Mouse (Mus musculus) midbrain, embryonic 16.5 days (tissue): ENCODE data around the gene Olfr789. TPM values are rescaled to one million over a fixed set of nuclear protein-coding genes. Genes with fewer than 3 reads are reported as not detected.

Experiments
- ATAC-seq: fragments of 200-750 bp; cut with Nextera tagmentation; 2 replicates; pipeline ENCODE4 v1.8.0; 2017; ENCODE audit warnings: moderate TSS enrichment
- H3K27ac ChIP-seq: fragments of 300-500 bp; sonication (generic); 2 replicates; pipeline ENCODE4 v1.5.1; 2014; ENCODE audit warnings: mild to moderate bottlenecking, low read length, mixed read lengths
- H3K27me3 ChIP-seq: fragments of 300-500 bp; sonication (generic); 2 replicates; pipeline ENCODE4 v1.6.1; 2014; ENCODE audit warnings: low read depth, low read length, mixed read lengths; ENCODE audit not compliant: control insufficient read depth, insufficient read depth
- H3K36me3 ChIP-seq: fragments of 300-500 bp; sonication (generic); 2 replicates; pipeline ENCODE4 v1.6.1; 2014; ENCODE audit warnings: mild to moderate bottlenecking, low read length, moderate library complexity, mixed read lengths; ENCODE audit not compliant: control insufficient read depth, insufficient read depth
- H3K4me1 ChIP-seq: fragments of 300-500 bp; sonication (generic); 2 replicates; pipeline ENCODE4 v1.6.1; 2014; ENCODE audit warnings: mild to moderate bottlenecking, low read length, mixed read lengths; ENCODE audit not compliant: control insufficient read depth, insufficient read depth
- H3K4me2 ChIP-seq: fragments of 300-500 bp; sonication (generic); 2 replicates; pipeline ENCODE4 v1.6.1; 2014; ENCODE audit warnings: mild to moderate bottlenecking, low read length, mixed read lengths
- H3K4me3 ChIP-seq: fragments of 300-500 bp; sonication (generic); 2 replicates; pipeline ENCODE4 v1.5.1; 2014; ENCODE audit warnings: low read depth, mild to moderate bottlenecking, low read length, moderate library complexity, mixed read lengths
- H3K9ac ChIP-seq: fragments of 300-500 bp; sonication (generic); 2 replicates; pipeline ENCODE4 v1.6.1; 2014; ENCODE audit warnings: low read depth, low read length, mixed read lengths
- H3K9me3 ChIP-seq: fragments of 300-500 bp; sonication (generic); replicated peaks from 2 replicates; pipeline ENCODE4 v1.6.1; 2014; ENCODE audit warnings: mild to moderate bottlenecking, low read length, mixed read lengths; ENCODE audit not compliant: control insufficient read depth, poor library complexity, severe bottlenecking
- WGBS: fragments of 180-500 bp; shearing (Covaris S2); extraction: QIAGEN DNeasy Blood & Tissue Kit; methylation state at CpG from one replicate; pipeline ENCODE4 v1.1.7; 2014; 5-methylcytosine and 5-hydroxymethylcytosine counted together
- polyA plus RNA-seq: library from polyadenylated mRNA; unstranded; fragments of >200 nt; fragmentation: Nextera tagmentation; extraction: Ambion mirVana; gene quantifications from 2 replicates; pipeline ENCODE4 v1.2.1, GENCODE M21; 2015

Olfr789 gene
- polyA plus RNA-seq = not detected in 2 replicates

GRCm38 (mm10) chr10:129484452-129484851 lies at the start of gene Olfr789:
Olfr789 (plus strand) TSS chr10:129484752.
- no peak within 1 kb of the TSS for H3K4me3 ChIP-seq
- no peaks in the 10 kb centered on the region for H3K4me1 ChIP-seq
- 66% methylated on average over 2 of the region's 2 CpGs for WGBS
- H3K36me3 ChIP-seq = no peaks in the 10 kb centered on the region
- 0 out of 2 replicates have a peak, but pooled peaks cover 3% of the 10 kb centered on the region for H3K9me3 ChIP-seq
- H3K27ac ChIP-seq = no peak within 1 kb of the TSS
- H3K4me2 ChIP-seq = no peak within 1 kb of the TSS
- no peaks in the 10 kb centered on the region for H3K27me3 ChIP-seq
- ATAC-seq = no peak
- no peak within 1 kb of the TSS for H3K9ac ChIP-seq

- Histone ChIP-seq H3K4me1 (no peaks in the 10 kb centered on the region), H3K27ac (no peak within 1 kb of the TSS), H3K9me3 (no peaks in the 10 kb centered on the region), H3K4me3 (no peak within 1 kb of the TSS), H3K9ac (no peak within 1 kb of the TSS), H3K27me3 (no peaks in the 10 kb centered on the region), H3K36me3 (no peaks in the 10 kb centered on the region), H3K4me2 (no peak within 1 kb of the TSS)
- no peak for ATAC-seq
- 81% methylated on average over 3 of the region's 3 CpGs for WGBS
These were observed 23.0 kb upstream of the Olfr789 start, which contains the start of gene Olfr787 for GRCm38 (mm10) chr10:129461562-129461961. Olfr787 (plus strand) TSS chr10:129461862.

GRCm38 (mm10) chr10:129470698-129471097 lies 13.9 kb upstream of the Olfr789 start, which contains the start of gene Olfr788:
Olfr788 (plus strand) TSS chr10:129470998.
- H3K9ac ChIP-seq = no peak within 1 kb of the TSS
- no peak within 1 kb of the TSS for H3K4me3 ChIP-seq
- no peaks in the 10 kb centered on the region for H3K4me1 ChIP-seq
- H3K9me3 ChIP-seq = no peaks in the 10 kb centered on the region
- ATAC-seq = no peak
- H3K4me2 ChIP-seq = no peak within 1 kb of the TSS
- H3K36me3 ChIP-seq = no peaks in the 10 kb centered on the region
- no peak within 1 kb of the TSS for H3K27ac ChIP-seq
- no peaks in the 10 kb centered on the region for H3K27me3 ChIP-seq

- Histone ChIP-seq H3K4me3 (no peak overlapping the region), H3K9ac (no peak overlapping the region), H3K4me2 (no peak overlapping the region), H3K9me3 (no peaks in the 10 kb centered on the region), H3K36me3 (no peaks in the 10 kb centered on the region), H3K27ac (no peak overlapping the region), H3K4me1 (no peaks in the 10 kb centered on the region), H3K27me3 (no peaks in the 10 kb centered on the region)
- 26% methylated on average over 2 of the region's 2 CpGs for whole genome bisulfite sequencing
- ATAC-seq = no peak
These were observed 11.3 kb upstream of the Olfr789 start for GRCm38 (mm10) chr10:129473256-129473655.

GRCm38 (mm10) chr10:129473723-129474122 lies 10.8 kb upstream of the Olfr789 start:
- H3K36me3 ChIP-seq = no peaks in the 10 kb centered on the region
- H3K9me3 ChIP-seq = no peaks in the 10 kb centered on the region
- H3K4me1 ChIP-seq = no peaks in the 10 kb centered on the region

GRCm38 (mm10) chr10:129490101-129490500 lies 5.5 kb downstream of the Olfr789 start:
- no peaks in the 10 kb centered on the region for H3K4me1 ChIP-seq
- H3K36me3 ChIP-seq = no peaks in the 10 kb centered on the region
- no peak for ATAC-seq
- no peaks in the 10 kb centered on the region for H3K27me3 ChIP-seq
- H3K9me3 ChIP-seq = no peaks in the 10 kb centered on the region
- no peak overlapping the region for H3K27ac ChIP-seq
- no peak overlapping the region for H3K4me2 ChIP-seq
- 81% methylated on average over 2 of the region's 2 CpGs for WGBS
- H3K4me3 ChIP-seq = no peak overlapping the region
- no peak overlapping the region for H3K9ac ChIP-seq

More at GRCm38 (mm10) chr10:129473723-129474122, 10.8 kb upstream of the Olfr789 start:
- no peaks in the 10 kb centered on the region for H3K27me3 ChIP-seq
- no peak overlapping the region for H3K4me2 ChIP-seq
- no peak overlapping the region for H3K4me3 ChIP-seq
- no peak overlapping the region for H3K9ac ChIP-seq
- H3K27ac ChIP-seq = no peak overlapping the region
- ATAC-seq = no peak

- Histone ChIP-seq H3K4me3 (no peak within 1 kb of the TSS), H3K9me3 (no peaks in the 10 kb centered on the region), H3K27me3 (no peaks in the 10 kb centered on the region), H3K36me3 (no peaks in the 10 kb centered on the region), H3K9ac (no peak within 1 kb of the TSS), H3K4me2 (no peak within 1 kb of the TSS), H3K27ac (no peak within 1 kb of the TSS), H3K4me1 (no peaks in the 10 kb centered on the region)
- ATAC-seq = no peak
These were observed 13.6 kb downstream of the Olfr789 start, which contains the start of gene Olfr790 for GRCm38 (mm10) chr10:129498192-129498591. Olfr790 (plus strand) TSS chr10:129498492.

GRCm38 (mm10) chr10:129521492-129521891 lies 36.9 kb downstream of the Olfr789 start, which contains the start of gene Olfr791:
Olfr791 (plus strand) TSS chr10:129521792.
- Histone ChIP-seq H3K4me1 (no peaks in the 10 kb centered on the region), H3K27me3 (no peaks in the 10 kb centered on the region), H3K4me3 (no peak within 1 kb of the TSS), H3K9me3 (no peaks in the 10 kb centered on the region), H3K27ac (no peak within 1 kb of the TSS), H3K9ac (no peak within 1 kb of the TSS), H3K4me2 (no peak within 1 kb of the TSS), H3K36me3 (no peaks in the 10 kb centered on the region)
- no peak for ATAC-seq
- 76% methylated on average over 3 of the region's 3 CpGs for WGBS

- H3K4me3 ChIP-seq = no peak within 1 kb of the TSS
- WGBS = 65% methylated on average over 1 of the region's 1 CpGs
- H3K36me3 ChIP-seq = no peaks in the 10 kb centered on the region
- no peaks in the 10 kb centered on the region for H3K4me1 ChIP-seq
- H3K9me3 ChIP-seq = peaks cover 3% of the 10 kb centered on the region; the same call in 1 of the 2 replicates
- no peaks in the 10 kb centered on the region for H3K27me3 ChIP-seq
- no peak within 1 kb of the TSS for H3K27ac ChIP-seq
- no peak within 1 kb of the TSS for H3K4me2 ChIP-seq
- no peak for ATAC-seq
- H3K9ac ChIP-seq = no peak within 1 kb of the TSS
These were observed 54.3 kb downstream of the Olfr789 start, which contains the start of gene Olfr792 for GRCm38 (mm10) chr10:129538862-129539261. Olfr792 (plus strand) TSS chr10:129539162.
